Mouse (Mus musculus): ENCODE measurements around the gene Traf3ip1. TPM values are rescaled to one million over a fixed set of nuclear protein-coding genes. Genes with fewer than 3 reads are reported as not detected.

Traf3ip1 gene
- polyA plus RNA-seq, 1 experiment from 2014 or later, result 2.5 TPM

DNA sequence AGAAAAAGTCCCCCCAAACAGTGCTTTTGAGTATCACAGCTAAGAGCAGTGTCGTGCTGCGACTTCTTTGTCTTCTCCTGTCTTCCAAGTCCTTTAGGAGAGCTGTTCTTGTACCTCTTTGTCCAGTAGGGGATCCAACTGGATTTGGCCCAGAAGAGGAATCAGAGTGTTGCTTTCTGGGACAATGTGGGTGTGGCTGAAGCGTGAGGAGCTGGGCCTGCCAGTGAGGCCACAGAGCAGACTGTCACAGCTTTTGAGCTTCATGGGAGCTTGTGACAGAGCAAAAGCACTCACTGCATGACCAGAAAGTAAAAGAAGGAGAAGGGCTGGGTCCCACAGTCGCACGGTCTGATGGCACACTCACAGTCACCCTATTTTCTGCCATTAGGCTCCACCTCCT is 38.4 kb downstream of the Traf3ip1 start:
- no peak for TF ChIP-seq EP300 (IDR thresholded peaks at IDR 0.05; ENCODE audit: low read depth)
- no peak for TF ChIP-seq CTCF (IDR thresholded peaks at IDR 0.05; ENCODE audit: low read depth)
- ATAC-seq (peak; percentile 36), DNase-seq (no peak)
- H3K27ac ChIP-seq (ENCODE audit: low read depth), result peak overlapping the region; percentile 82
- H3K27me3 ChIP-seq (ENCODE audit: insufficient read depth, low read length), result no peaks in the 10 kb centered on the region
- peaks cover 14% of the 10 kb centered on the region for H3K4me1 ChIP-seq (ENCODE audit: insufficient read depth)
- no peaks in the 10 kb centered on the region for H3K9me3 ChIP-seq (ENCODE audit: low read length)
- H3K36me3 ChIP-seq (replicated peaks; ENCODE audit: insufficient read depth, low read length), result no peaks in the 10 kb centered on the region
- 88% methylated on average over 5 of the region's 5 CpGs for WGBS (ENCODE audit: insufficient replicate concordance)
- H3K4me2 ChIP-seq (ENCODE audit: low read depth, low read length), result peak overlapping the region; percentile 65; the same call in 1 of the 2 replicates
- no peak overlapping the region for H3K4me3 ChIP-seq (ENCODE audit: low read depth, low read length)
- H3K9ac ChIP-seq (replicated peaks), result peak overlapping the region; percentile 11; the same call in 1 of the 2 replicates

- H3K9ac ChIP-seq (replicated peaks), result peak overlapping the region; percentile 57
- ATAC-seq, result peak; percentile 96
- 42% methylated on average over 2 of the region's 2 CpGs for WGBS (ENCODE audit: insufficient replicate concordance)
Observed at GRCm38 (mm10) chr1:91533483-91533882, 39.0 kb downstream of the Traf3ip1 start.

GRCm38 (mm10) chr1:91533961-91534723 is 39.7 kb downstream of the Traf3ip1 start:
- DNase-seq (peak; percentile 57), ATAC-seq (0 out of 2 replicates have a peak, but pooled peaks have one; percentile 3)
- Histone ChIP-seq H3K27ac (ENCODE audit: low read depth) (peak overlapping the region; percentile 82), H3K27me3 (ENCODE audit: insufficient read depth, low read length) (no peaks in the 10 kb centered on the region), H3K9me3 (ENCODE audit: low read length) (no peaks in the 10 kb centered on the region), H3K36me3 (replicated peaks; ENCODE audit: insufficient read depth, low read length) (no peaks in the 10 kb centered on the region), H3K9ac (replicated peaks) (peak overlapping the region; percentile 57), H3K4me2 (ENCODE audit: low read depth, low read length) (peak overlapping the region; percentile 65), H3K4me1 (ENCODE audit: insufficient read depth) (peaks cover 20% of the 10 kb centered on the region), H3K4me3 (ENCODE audit: low read depth, low read length) (peak overlapping the region; percentile 19; the same call in 1 of the 2 replicates)
- WGBS (ENCODE audit: insufficient replicate concordance), result 71% methylated on average over 19 of the region's 19 CpGs
- TF ChIP-seq EP300 (IDR thresholded peaks at IDR 0.05; ENCODE audit: low read depth) (no peak), CTCF (IDR thresholded peaks at IDR 0.05; ENCODE audit: low read depth) (peak; percentile 64)

More at GRCm38 (mm10) chr1:91533483-91533882, 39.0 kb downstream of the Traf3ip1 start:
- H3K27me3 ChIP-seq (ENCODE audit: insufficient read depth, low read length), result no peaks in the 10 kb centered on the region
- peak overlapping the region; percentile 19; the same call in 1 of the 2 replicates for H3K4me3 ChIP-seq (ENCODE audit: low read depth, low read length)
- TF ChIP-seq CTCF (IDR thresholded peaks at IDR 0.05; ENCODE audit: low read depth) (peak; percentile 70), EP300 (IDR thresholded peaks at IDR 0.05; ENCODE audit: low read depth) (peak; percentile 96)
- DNase-seq, result peak; percentile 69
- H3K4me2 ChIP-seq (ENCODE audit: low read depth, low read length), result peak overlapping the region; percentile 65
- peak overlapping the region; percentile 82 for H3K27ac ChIP-seq (ENCODE audit: low read depth)
- H3K9me3 ChIP-seq (ENCODE audit: low read length), result no peaks in the 10 kb centered on the region
- H3K4me1 ChIP-seq (ENCODE audit: insufficient read depth), result peaks cover 15% of the 10 kb centered on the region
- no peaks in the 10 kb centered on the region for H3K36me3 ChIP-seq (replicated peaks; ENCODE audit: insufficient read depth, low read length)

- no peaks in the 10 kb centered on the region for H3K36me3 ChIP-seq (replicated peaks; ENCODE audit: insufficient read depth, low read length)
- H3K9ac ChIP-seq (replicated peaks), result no peak overlapping the region
- H3K4me3 ChIP-seq (ENCODE audit: low read depth, low read length), result no peak overlapping the region
- H3K27ac ChIP-seq (ENCODE audit: low read depth), result peak overlapping the region; percentile 85; the same call in 1 of the 2 replicates
- peaks cover 31% of the 10 kb centered on the region for H3K4me1 ChIP-seq (ENCODE audit: insufficient read depth)
- no peaks in the 10 kb centered on the region for H3K9me3 ChIP-seq (ENCODE audit: low read length)
- peak overlapping the region; percentile 76 for H3K4me2 ChIP-seq (ENCODE audit: low read depth, low read length)
- TF ChIP-seq EP300 (IDR thresholded peaks at IDR 0.05; ENCODE audit: low read depth), result no peak
- no peak for TF ChIP-seq CTCF (IDR thresholded peaks at IDR 0.05; ENCODE audit: low read depth)
- DNase-seq (no peak), ATAC-seq (no peak)
- 53% methylated on average over 22 of the region's 22 CpGs for WGBS (ENCODE audit: insufficient replicate concordance)
- no peaks in the 10 kb centered on the region for H3K27me3 ChIP-seq (ENCODE audit: insufficient read depth, low read length)
Observed at GRCm38 (mm10) chr1:91537786-91538569, 43.5 kb downstream of the Traf3ip1 start.

GRCm38 (mm10) chr1:91538570-91538929 is 44.1 kb downstream of the Traf3ip1 start:
- Histone ChIP-seq H3K9me3 (ENCODE audit: low read length) (no peaks in the 10 kb centered on the region), H3K36me3 (replicated peaks; ENCODE audit: insufficient read depth, low read length) (no peaks in the 10 kb centered on the region), H3K4me3 (ENCODE audit: low read depth, low read length) (no peak overlapping the region), H3K4me1 (ENCODE audit: insufficient read depth) (peaks cover 29% of the 10 kb centered on the region), H3K9ac (replicated peaks) (no peak overlapping the region), H3K27me3 (ENCODE audit: insufficient read depth, low read length) (no peaks in the 10 kb centered on the region), H3K4me2 (ENCODE audit: low read depth, low read length) (peak overlapping the region; percentile 76), H3K27ac (ENCODE audit: low read depth) (peak overlapping the region; percentile 85; the same call in 1 of the 2 replicates)
- no peak for DNase-seq
- no peak for ATAC-seq
- TF ChIP-seq EP300 (IDR thresholded peaks at IDR 0.05; ENCODE audit: low read depth), result no peak
- TF ChIP-seq CTCF (IDR thresholded peaks at IDR 0.05; ENCODE audit: low read depth), result no peak
- 64% methylated on average over 1 of the region's 1 CpGs for WGBS (ENCODE audit: insufficient replicate concordance)

DNA sequence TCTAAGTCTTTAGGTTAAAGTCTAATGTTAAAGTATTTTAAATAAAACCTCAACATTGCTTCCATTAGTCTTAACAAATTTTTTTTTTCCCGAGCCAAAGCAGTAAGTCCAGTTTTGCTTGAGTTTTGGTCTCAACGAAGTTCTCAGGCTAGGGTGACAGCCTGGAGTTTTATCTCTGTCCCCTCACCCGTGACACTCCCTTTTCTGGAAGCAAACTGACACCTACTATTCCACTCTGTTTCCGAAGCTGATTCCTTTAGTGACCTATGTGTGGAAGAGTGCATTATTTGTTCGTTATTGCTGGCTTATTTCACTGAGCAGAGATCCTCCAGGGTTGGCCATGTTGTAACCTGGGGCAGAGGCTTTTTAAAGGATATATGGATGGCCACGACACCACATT is 44.8 kb downstream of the Traf3ip1 start:
- Histone ChIP-seq H3K9ac (replicated peaks) (peak overlapping the region; percentile 55), H3K36me3 (replicated peaks; ENCODE audit: insufficient read depth, low read length) (peaks cover 3% of the 10 kb centered on the region; the same call in 1 of the 2 replicates), H3K27me3 (ENCODE audit: insufficient read depth, low read length) (no peaks in the 10 kb centered on the region), H3K9me3 (ENCODE audit: low read length) (no peaks in the 10 kb centered on the region), H3K4me1 (ENCODE audit: insufficient read depth) (peaks cover 33% of the 10 kb centered on the region), H3K27ac (ENCODE audit: low read depth) (peak overlapping the region; percentile 85), H3K4me2 (ENCODE audit: low read depth, low read length) (peak overlapping the region; percentile 76), H3K4me3 (ENCODE audit: low read depth, low read length) (peak overlapping the region; percentile 93)
- TF ChIP-seq CTCF (IDR thresholded peaks at IDR 0.05; ENCODE audit: low read depth) (no peak), EP300 (IDR thresholded peaks at IDR 0.05; ENCODE audit: low read depth) (no peak)
- 20% methylated on average over 6 of the region's 6 CpGs for WGBS (ENCODE audit: insufficient replicate concordance)
- DNase-seq (no peak), ATAC-seq (no peak)
